Mouse (Mus musculus): ENCODE data around the gene Pisd.
"Not testable (repeated sequence)": the region's sequence is repeated elsewhere in the genome, so short reads cannot be mapped to it uniquely, and the experiment has no call there.

Pisd gene

GRCm38 (mm10) chr5:32785313-32785915 is at the start of gene Pisd:
Gene Pisd (minus strand): TSS chr5:32785646.
- DNase-seq: peak; percentile 96

- DNase-seq: no peak
Observed at GRCm38 (mm10) chr5:32834497-32834896, 49.1 kb upstream of the Pisd start.

- DNase-seq: no peak
Observed at GRCm38 (mm10) chr5:32830054-32830453, 44.6 kb upstream of the Pisd start.

GRCm38 (mm10) chr5:32828766-32829165 is 43.3 kb upstream of the Pisd start:
- peak; percentile 12 for DNase-seq

- DNase-seq: no peak
Observed at GRCm38 (mm10) chr5:32827009-32827408, 41.6 kb upstream of the Pisd start, which contains the start of gene Gm20671. Gene Gm20671 (minus strand): TSS chr5:32827109.

GRCm38 (mm10) chr5:32820471-32820870 is 35.0 kb upstream of the Pisd start:
- DNase-seq: no peak

GRCm38 (mm10) chr5:32815396-32815795 is 29.9 kb upstream of the Pisd start:
- no peak for DNase-seq

GRCm38 (mm10) chr5:32786454-32786853 is 1.0 kb upstream of the Pisd start:
- DNase-seq: not testable (repeated sequence)

- no peak for DNase-seq
Observed at GRCm38 (mm10) chr5:32784726-32785125, 720 bp downstream of the Pisd start.

- no peak for DNase-seq
Observed at GRCm38 (mm10) chr5:32781596-32781995, 3.9 kb downstream of the Pisd start.

GRCm38 (mm10) chr5:32778168-32778567 is 7.3 kb downstream of the Pisd start:
- DNase-seq: no peak

- DNase-seq: no peak
Observed at GRCm38 (mm10) chr5:32772361-32772760, 13.1 kb downstream of the Pisd start.

- no peak for DNase-seq
Observed at GRCm38 (mm10) chr5:32767636-32768373, 17.6 kb downstream of the Pisd start.

- DNase-seq: no peak
Observed at GRCm38 (mm10) chr5:32767004-32767403, 18.4 kb downstream of the Pisd start.

- DNase-seq: peak; percentile 65
Observed at GRCm38 (mm10) chr5:32761566-32762140, 23.8 kb downstream of the Pisd start.

- DNase-seq: no peak
Observed at GRCm38 (mm10) chr5:32760787-32761186, 24.7 kb downstream of the Pisd start.

- DNase-seq: not testable (repeated sequence)
Observed at GRCm38 (mm10) chr5:32760352-32760751, 25.1 kb downstream of the Pisd start.

- no peak for DNase-seq
Observed at GRCm38 (mm10) chr5:32759662-32760061, 25.8 kb downstream of the Pisd start.

- no peak for DNase-seq
Observed at GRCm38 (mm10) chr5:32756141-32756540, 29.3 kb downstream of the Pisd start.

- DNase-seq: no peak
Observed at GRCm38 (mm10) chr5:32751736-32752135, 33.7 kb downstream of the Pisd start.

GRCm38 (mm10) chr5:32748936-32749335 is 36.5 kb downstream of the Pisd start:
- DNase-seq: no peak

- DNase-seq: peak; percentile 76
Observed at GRCm38 (mm10) chr5:32747650-32748375, 37.6 kb downstream of the Pisd start.
